Mouse (Mus musculus): Measurements from ENCODE around the gene Ank2.

DNA sequence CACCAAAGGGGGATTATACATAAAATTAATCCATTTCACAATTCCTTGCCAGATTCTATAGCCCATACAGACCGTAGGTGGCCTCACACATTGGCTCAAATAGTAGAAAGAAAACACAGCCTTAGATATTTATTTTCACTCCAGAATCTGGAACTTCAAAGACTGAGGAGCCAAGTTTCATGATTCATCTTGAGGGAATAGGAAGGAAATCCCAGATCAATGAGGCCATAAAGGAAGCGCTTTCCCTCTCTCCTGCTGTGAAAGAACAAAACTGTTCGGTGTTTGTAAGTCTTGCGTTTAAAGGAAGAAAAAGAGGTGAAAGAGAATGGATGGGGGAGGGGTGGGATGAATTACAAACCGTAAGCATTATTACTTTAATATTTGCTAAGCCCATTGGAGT, 137.8 kb downstream of the Ank2 start:
- TF ChIP-seq CTCF (IDR thresholded peaks at IDR 0.05; ENCODE audit: borderline replicate concordance, control insufficient read depth, extremely low read depth, insufficient read depth, low read length, poor library complexity), result no peak
- TF ChIP-seq POLR2A (IDR thresholded peaks at IDR 0.05; ENCODE audit: control insufficient read depth, extremely low read depth, insufficient read depth, low read length, poor library complexity), result no peak

Measured in thymus, adult 2 months (tissue).